Mouse (Mus musculus) hindbrain, embryonic 10.5 days (tissue): ENCODE measurements around the gene Apbb1ip. TPM values are rescaled to one million over a fixed set of nuclear protein-coding genes. Genes with fewer than 3 reads are reported as not detected.
"Not testable (repeated sequence)": the region's sequence is repeated elsewhere in the genome, so short reads cannot be mapped to it uniquely, and the experiment has no call there.

Experiments used
- DNase-seq: peaks from one replicate; pipeline ENCODE4 v3.0.0-alpha.2; 2017; ENCODE audit warnings: low spot score
- H3K27ac ChIP-seq: fragments of 300-500 bp; sonication (generic); 2 replicates; pipeline ENCODE4 v1.5.1; 2016; ENCODE audit warnings: mild to moderate bottlenecking, moderate library complexity
- H3K27me3 ChIP-seq: fragments of 300-500 bp; sonication (generic); 2 replicates; pipeline ENCODE4 v1.6.1; 2016; ENCODE audit warnings: mild to moderate bottlenecking; ENCODE audit not compliant: poor library complexity, insufficient read depth, severe bottlenecking
- H3K36me3 ChIP-seq: fragments of 300-500 bp; sonication (generic); 2 replicates; pipeline ENCODE4 v1.6.1; 2016; ENCODE audit warnings: mild to moderate bottlenecking, moderate library complexity
- H3K4me1 ChIP-seq: fragments of 300-500 bp; sonication (generic); replicated peaks from 2 replicates; pipeline ENCODE4 v1.6.1; 2016; ENCODE audit warnings: mild to moderate bottlenecking
- H3K4me3 ChIP-seq: fragments of 300-500 bp; sonication (generic); 2 replicates; pipeline ENCODE4 v1.5.1; 2016; ENCODE audit warnings: mild to moderate bottlenecking, moderate library complexity
- H3K9me3 ChIP-seq: fragments of 300-500 bp; sonication (generic); 2 replicates; pipeline ENCODE4 v1.6.1; 2016; ENCODE audit warnings: mild to moderate bottlenecking, moderate library complexity
- WGBS: fragments of 180-500 bp; shearing (Covaris S2); methylation state at CpG from one replicate; pipeline ENCODE4 v1.1.7; 2016; 5-methylcytosine and 5-hydroxymethylcytosine counted together
- polyA plus RNA-seq: library from polyadenylated mRNA; unstranded; fragments of >200 nt; fragmentation: Nextera tagmentation; extraction: Ambion mirVana; gene quantifications from 2 replicates; pipeline ENCODE4 v1.2.1, GENCODE M21; 2016

Apbb1ip gene
- polyA plus RNA-seq, 1 experiment from 2014 or later = 1.4 TPM

GRCm38 (mm10) chr2:22866894-22867424 is 93.1 kb downstream of the Apbb1ip start:
- Histone ChIP-seq H3K27ac (no peak overlapping the region), H3K4me1 (no peaks in the 10 kb centered on the region), H3K4me3 (no peak overlapping the region), H3K27me3 (no peaks in the 10 kb centered on the region), H3K36me3 (no peaks in the 10 kb centered on the region), H3K9me3 (no peaks in the 10 kb centered on the region)
- 80% methylated on average over 7 of the region's 7 CpGs for WGBS
- DNase-seq = no peak

GRCm38 (mm10) chr2:22873159-22873558 is 99.3 kb downstream of the Apbb1ip start:
- Histone ChIP-seq H3K9me3 (no peaks in the 10 kb centered on the region), H3K4me1 (no peaks in the 10 kb centered on the region), H3K36me3 (no peaks in the 10 kb centered on the region), H3K27me3 (no peaks in the 10 kb centered on the region), H3K4me3 (no peak overlapping the region), H3K27ac (no peak overlapping the region)
- WGBS = 81% methylated on average over 1 of the region's 1 CpGs
- DNase-seq = no peak

- WGBS = 56% methylated on average over 10 of the region's 10 CpGs
Measured at GRCm38 (mm10) chr2:22874628-22875027, 100.7 kb downstream of the Apbb1ip start.

GRCm38 (mm10) chr2:22876614-22877013 is 102.7 kb downstream of the Apbb1ip start:
- Histone ChIP-seq H3K36me3 (no peaks in the 10 kb centered on the region), H3K4me1 (no peaks in the 10 kb centered on the region), H3K9me3 (no peaks in the 10 kb centered on the region), H3K4me3 (no peak overlapping the region), H3K27ac (no peak overlapping the region), H3K27me3 (no peaks in the 10 kb centered on the region)
- WGBS = 87% methylated on average over 3 of the region's 3 CpGs
- no peak for DNase-seq

More at GRCm38 (mm10) chr2:22874628-22875027, 100.7 kb downstream of the Apbb1ip start:
- Histone ChIP-seq H3K27me3 (no peaks in the 10 kb centered on the region), H3K27ac (no peak overlapping the region), H3K36me3 (no peaks in the 10 kb centered on the region), H3K9me3 (no peaks in the 10 kb centered on the region), H3K4me1 (no peaks in the 10 kb centered on the region), H3K4me3 (no peak overlapping the region)
- DNase-seq = no peak

- H3K4me1 ChIP-seq = no peaks in the 10 kb centered on the region
- H3K4me3 ChIP-seq = no peak overlapping the region
- H3K9me3 ChIP-seq = no peaks in the 10 kb centered on the region
- no peaks in the 10 kb centered on the region for H3K36me3 ChIP-seq
- H3K27me3 ChIP-seq = no peaks in the 10 kb centered on the region
- 61% methylated on average over 1 of the region's 1 CpGs for WGBS
- DNase-seq = no peak
- H3K27ac ChIP-seq = no peak overlapping the region
Measured at GRCm38 (mm10) chr2:22878781-22879180, 104.9 kb downstream of the Apbb1ip start.

GRCm38 (mm10) chr2:22880726-22881125 is 106.8 kb downstream of the Apbb1ip start:
- DNase-seq, H3K4me1 ChIP-seq, H3K4me3 ChIP-seq, H3K9me3 ChIP-seq, H3K27ac ChIP-seq, H3K36me3 ChIP-seq, H3K27me3 ChIP-seq: not testable (repeated sequence)
- WGBS = 86% methylated on average over 3 of the region's 3 CpGs

- peak overlapping the region; percentile 91 for H3K27ac ChIP-seq
- no peaks in the 10 kb centered on the region for H3K36me3 ChIP-seq
- H3K4me1 ChIP-seq = peaks cover 13% of the 10 kb centered on the region; the same call in 1 of the 2 replicates
- 23% methylated on average over 9 of the region's 9 CpGs for WGBS
- H3K9me3 ChIP-seq = no peaks in the 10 kb centered on the region
- no peaks in the 10 kb centered on the region for H3K27me3 ChIP-seq
- H3K4me3 ChIP-seq = peak overlapping the region; percentile 67
- peak; percentile 3 for DNase-seq
Measured at GRCm38 (mm10) chr2:22894932-22895281, 121.0 kb downstream of the Apbb1ip start.

- DNase-seq = peak; percentile 91
- Histone ChIP-seq H3K9me3 (no peaks in the 10 kb centered on the region), H3K27ac (peak within 1 kb of the TSS; percentile 91), H3K27me3 (no peaks in the 10 kb centered on the region), H3K36me3 (no peaks in the 10 kb centered on the region), H3K4me3 (peak within 1 kb of the TSS; percentile 67), H3K4me1 (peaks cover 13% of the 10 kb centered on the region; the same call in 1 of the 2 replicates)
- WGBS = under 1% methylated on average over 81 of the region's 81 CpGs
Measured at GRCm38 (mm10) chr2:22895282-22896273, 121.7 kb downstream of the Apbb1ip start, which contains the start of gene Pdss1. Gene Pdss1 (plus strand): TSS chr2:22895522.

GRCm38 (mm10) chr2:22903947-22904346 is 130.1 kb downstream of the Apbb1ip start:
- Histone ChIP-seq H3K4me1 (no peaks in the 10 kb centered on the region), H3K27me3 (no peaks in the 10 kb centered on the region), H3K36me3 (peaks cover 58% of the 10 kb centered on the region), H3K9me3 (no peaks in the 10 kb centered on the region), H3K4me3 (no peak overlapping the region), H3K27ac (no peak overlapping the region)
- WGBS = 94% methylated on average over 3 of the region's 3 CpGs
- DNase-seq = no peak

- peaks cover 88% of the 10 kb centered on the region for H3K36me3 ChIP-seq
- H3K27ac ChIP-seq = no peak overlapping the region
- no peak for DNase-seq
- WGBS = 83% methylated on average over 3 of the region's 3 CpGs
- no peaks in the 10 kb centered on the region for H3K4me1 ChIP-seq
- no peak overlapping the region for H3K4me3 ChIP-seq
- H3K27me3 ChIP-seq = no peaks in the 10 kb centered on the region
- H3K9me3 ChIP-seq = no peaks in the 10 kb centered on the region
Measured at GRCm38 (mm10) chr2:22914421-22914820, 140.5 kb downstream of the Apbb1ip start.

GRCm38 (mm10) chr2:22918651-22919050 is 144.8 kb downstream of the Apbb1ip start:
- Histone ChIP-seq H3K4me1 (no peaks in the 10 kb centered on the region), H3K27ac (no peak overlapping the region), H3K36me3 (peaks cover 74% of the 10 kb centered on the region), H3K9me3 (no peaks in the 10 kb centered on the region), H3K27me3 (no peaks in the 10 kb centered on the region), H3K4me3 (no peak overlapping the region)
- WGBS = 89% methylated on average over 2 of the region's 2 CpGs
- DNase-seq = no peak
